Mouse (Mus musculus): ENCODE data around the gene Stk24. TPM values are rescaled to one million over a fixed set of nuclear protein-coding genes. Genes with fewer than 3 reads are reported as not detected.

Stk24 gene
- polyA plus RNA-seq, 1 experiment from 2014 or later = 48.9 TPM

Other genes with a start within 250 kb of the Stk24 start
- gene Slc15a1, start 125.2 kb upstream of the Stk24 start, polyA plus RNA-seq (2014; fragmentation: Nextera tagmentation; extraction: Ambion mirVana) = 0.09 TPM in 1 of 2 replicates, not detected in the other

All from heart, embryonic 14.5 days (tissue).